Comparison of ENCODE assay signal across 9 mouse cellular contexts in the genomic region with DNA sequence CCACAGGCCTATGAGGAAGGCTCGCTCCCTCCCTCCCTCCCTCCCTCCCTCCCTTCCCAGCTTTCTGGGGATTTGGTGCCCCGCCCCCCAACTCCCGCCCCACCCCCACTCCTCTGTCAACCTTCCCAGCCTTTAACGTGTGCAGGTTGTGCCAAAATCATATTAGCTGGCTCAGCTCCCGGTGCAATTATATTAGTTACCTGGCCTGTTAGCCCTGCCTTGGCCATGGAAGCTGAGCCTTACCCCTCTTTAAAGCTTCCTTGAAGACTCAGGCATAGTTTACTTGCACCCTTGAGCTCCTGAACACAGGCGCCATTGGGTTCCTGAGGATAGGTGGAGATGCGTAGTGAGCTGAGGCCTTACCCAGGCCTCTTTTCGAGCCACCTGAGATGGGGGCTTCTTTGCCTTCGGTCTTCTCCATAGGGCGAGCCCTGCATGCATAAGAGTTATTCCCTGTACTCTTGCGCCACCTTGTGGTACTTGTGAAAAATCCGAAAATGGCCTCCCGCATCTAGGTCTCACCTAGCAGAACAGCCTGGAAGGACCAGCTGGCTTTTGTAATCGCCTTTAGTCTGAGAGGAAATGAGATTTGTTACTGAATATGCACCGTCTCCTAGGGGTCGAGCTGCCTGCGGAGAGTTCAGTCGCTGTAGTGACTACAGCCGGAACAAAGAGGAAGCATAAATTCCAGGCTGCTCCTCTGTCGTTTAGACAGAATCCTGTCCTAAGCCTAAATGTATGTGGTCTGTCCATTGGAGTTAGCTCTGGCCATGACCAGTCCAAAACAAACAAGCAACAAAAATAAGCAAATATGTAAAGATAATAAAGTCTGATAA. TPM values are rescaled to one million over a fixed set of nuclear protein-coding genes. Genes with fewer than 3 reads are reported as not detected.
DNase-seq lines count a peak whose midpoint lies in the region; ATAC-seq lines count a peak whose summit lies in the region.
"Had no signal": no experiment of that assay in that cellular context is flagged by ENCODE, and none has a peak within 500 bp of the region (broad histone marks: within the 10 kb centered on the region; RNA-seq: fewer than 3 reads in every experiment).

No protein-coding gene starts in this region.

- H3K4me2 ChIP-seq in heart, embryonic 14.5 days (ENCODE audit: low read length), result peak overlapping the region; percentile 34
- H3K4me2 ChIP-seq in liver, embryonic 11.5 days, result peak overlapping the region; percentile 32; the same call in 1 of the 2 replicates
- H3K4me2 ChIP-seq in stomach, embryonic 14.5 days (replicated peaks; ENCODE audit: low read depth, low read length), result peak overlapping the region; percentile 25

- H3K27ac ChIP-seq in forebrain, embryonic 10.5 days, result no peak overlapping the region
- H3K27ac ChIP-seq in heart, embryonic 14.5 days (replicated peaks in 1 of 2; ENCODE audit: control insufficient read depth in 1 of 2, insufficient read depth in 1 of 2, low read depth in 2 of 2, low read length in 2 of 2), result no peak overlapping the region
- no peak overlapping the region for H3K27ac ChIP-seq in liver, embryonic 11.5 days (ENCODE audit: low read depth, low read length)
- H3K27ac ChIP-seq in stomach, embryonic 14.5 days (ENCODE audit: low read length), result no peak overlapping the region

- H3K4me1 ChIP-seq in forebrain, embryonic 10.5 days, result peaks cover 21% of the 10 kb centered on the region
- peaks cover 0 to 4% of the 10 kb centered on the region in 2 experiments; a peak in 2 of 4 replicates for H3K4me1 ChIP-seq in heart, embryonic 14.5 days (ENCODE audit: control insufficient read depth in 2 of 2, insufficient read depth in 2 of 2, low read length in 2 of 2)
- no peaks in the 10 kb centered on the region for H3K4me1 ChIP-seq in liver, embryonic 11.5 days (replicated peaks; ENCODE audit: control insufficient read depth, insufficient read depth, low read length)
- peaks cover 3% of the 10 kb centered on the region; the same call in 1 of the 2 replicates for H3K4me1 ChIP-seq in stomach, embryonic 14.5 days (ENCODE audit: control insufficient read depth, insufficient read depth, low read length)

- 0 out of 2 replicates have a peak, but pooled peaks cover 5% of the 10 kb centered on the region for H3K27me3 ChIP-seq in forebrain, embryonic 10.5 days (ENCODE audit: poor library complexity, severe bottlenecking)
- H3K27me3 ChIP-seq in heart, embryonic 14.5 days (ENCODE audit: control insufficient read depth, insufficient read depth, low read length), result no peaks in the 10 kb centered on the region
- H3K27me3 ChIP-seq in liver, embryonic 11.5 days (replicated peaks; ENCODE audit: control insufficient read depth, insufficient read depth, low read length), result no peaks in the 10 kb centered on the region
- no peaks in the 10 kb centered on the region for H3K27me3 ChIP-seq in stomach, embryonic 14.5 days (ENCODE audit: control insufficient read depth, insufficient read depth, low read length)

- 7% methylated on average over 18 of the region's 20 CpGs for WGBS in forebrain, embryonic 10.5 days
- WGBS in heart, embryonic 14.5 days, result 9% methylated on average over 19 of the region's 20 CpGs
- WGBS in liver, embryonic 11.5 days, result 8% methylated on average over 20 of the region's 20 CpGs
- 7% methylated on average over 20 of the region's 20 CpGs for WGBS in stomach, embryonic 14.5 days

- no peak overlapping the region for H3K4me3 ChIP-seq in forebrain, embryonic 10.5 days
- H3K4me3 ChIP-seq in heart, embryonic 14.5 days (ENCODE audit: control insufficient read depth in 1 of 2, insufficient read depth in 1 of 2, low read depth in 1 of 2, low read length in 2 of 2), result no peak overlapping the region
- H3K4me3 ChIP-seq in liver, embryonic 11.5 days (ENCODE audit: low read depth, low read length), result no peak overlapping the region
- no peak overlapping the region for H3K4me3 ChIP-seq in stomach, embryonic 14.5 days (ENCODE audit: low read depth, low read length)
- H3K4me3 ChIP-seq: erythroblast, embryonic 14.5 days had no signal

- ATAC-seq in heart, embryonic 14.5 days (ENCODE audit: insufficient number of reproducible peaks, insufficient read depth, low FRiP score, low read depth), result peak; percentile 51
- peak; percentile 63 for ATAC-seq in liver, embryonic 11.5 days (replicated peaks; ENCODE audit: low FRiP score)
- ATAC-seq in stomach, embryonic 14.5 days (ENCODE audit: insufficient number of reproducible peaks, insufficient read depth, low FRiP score, low read depth), result peak; percentile 51; the same call in 1 of the 2 replicates

- peak; percentile 77 for DNase-seq in CD4-positive, CD25-positive, alpha-beta regulatory T cell, adult 2 months (ENCODE audit: low read depth, low spot score)
- DNase-seq in brain, embryonic 18.5 days (ENCODE audit: low read depth, low spot score), result peak; percentile 74
- DNase-seq in forebrain, embryonic 10.5 days (ENCODE audit: extremely low spot score, low spot score), result peak; percentile 81
- peak; percentile 80 for DNase-seq in kidney, postnatal 10 days
- peak; percentile 65 for DNase-seq in liver, embryonic 11.5 days (ENCODE audit: low spot score)
- DNase-seq in naive thymus-derived CD4-positive, alpha-beta T cell, adult 2 months (ENCODE audit: low read depth), result peak; percentile 67

- H3K9ac ChIP-seq in heart, embryonic 14.5 days (ENCODE audit: low read length), result no peak overlapping the region
- no peak overlapping the region for H3K9ac ChIP-seq in liver, embryonic 11.5 days (ENCODE audit: low read depth, low read length)
- H3K9ac ChIP-seq in stomach, embryonic 14.5 days (replicated peaks; ENCODE audit: low read depth, low read length), result no peak overlapping the region

- no peaks in the 10 kb centered on the region for H3K9me3 ChIP-seq in forebrain, embryonic 10.5 days
- H3K9me3 ChIP-seq in heart, embryonic 14.5 days (ENCODE audit: control insufficient read depth, low read length), result no peaks in the 10 kb centered on the region
- no peaks in the 10 kb centered on the region for H3K9me3 ChIP-seq in liver, embryonic 11.5 days (ENCODE audit: control insufficient read depth, low read length)
- H3K9me3 ChIP-seq in stomach, embryonic 14.5 days (ENCODE audit: control insufficient read depth, low read depth, low read length), result no peaks in the 10 kb centered on the region

- H3K36me3 ChIP-seq in forebrain, embryonic 10.5 days (replicated peaks), result no peaks in the 10 kb centered on the region
- no peaks in the 10 kb centered on the region for H3K36me3 ChIP-seq in heart, embryonic 14.5 days (ENCODE audit: control insufficient read depth, insufficient read depth, low read length)
- H3K36me3 ChIP-seq in liver, embryonic 11.5 days (ENCODE audit: control insufficient read depth, insufficient read depth, low read length), result no peaks in the 10 kb centered on the region
- H3K36me3 ChIP-seq in stomach, embryonic 14.5 days (ENCODE audit: control insufficient read depth, insufficient read depth, low read length), result no peaks in the 10 kb centered on the region

RNA-seq across cellular contexts. Expression of a gene that starts 51.8 kb away (rescaled TPM):
- 0.09 and 0.29 TPM in 2 replicates for polyA plus RNA-seq in forebrain, embryonic 10.5 days (2016; fragmentation: Nextera tagmentation; extraction: Ambion mirVana)
- polyA plus RNA-seq in heart, embryonic 14.5 days (2014; fragmentation: Nextera tagmentation; extraction: Ambion mirVana), result 0.74 and 0.76 TPM in 2 replicates
- 0.64 and 1.0 TPM in 2 replicates for polyA plus RNA-seq in liver, embryonic 11.5 days (2014; fragmentation: Nextera tagmentation; extraction: Ambion mirVana)
- 1.5 and 1.9 TPM in 2 replicates for polyA plus RNA-seq in stomach, embryonic 14.5 days (2014; fragmentation: Nextera tagmentation; extraction: Ambion mirVana)
- polyA plus RNA-seq: erythroblast, embryonic 14.5 days had no signal
